Mouse (Mus musculus) urinary bladder, postnatal 14 days (tissue): ENCODE measurements around the gene Celsr1.

ENCODE experiments used
- DNase-seq: peaks from one replicate; pipeline ENCODE4 v3.0.0; 2021; ENCODE audit warnings: low spot score

Gene Celsr1

GRCm38 (mm10) chr15:85993931-85994583, 39.5 kb downstream of the Celsr1 start:
- DNase-seq: no peak

- DNase-seq: no peak
Observed at GRCm38 (mm10) chr15:85993386-85993785, 40.2 kb downstream of the Celsr1 start.

GRCm38 (mm10) chr15:85992125-85992495, 41.5 kb downstream of the Celsr1 start:
- no peak for DNase-seq

- no peak for DNase-seq
Observed at GRCm38 (mm10) chr15:85991453-85992124, 42.0 kb downstream of the Celsr1 start.

GRCm38 (mm10) chr15:85990696-85991443, 42.7 kb downstream of the Celsr1 start:
- no peak for DNase-seq

- DNase-seq: no peak
Observed at GRCm38 (mm10) chr15:85987896-85988295, 45.7 kb downstream of the Celsr1 start.

- DNase-seq: no peak
Observed at GRCm38 (mm10) chr15:85986170-85986569, 47.4 kb downstream of the Celsr1 start.

GRCm38 (mm10) chr15:85985601-85986000, 48.0 kb downstream of the Celsr1 start:
- DNase-seq: no peak

GRCm38 (mm10) chr15:85983131-85983530, 50.4 kb downstream of the Celsr1 start:
- no peak for DNase-seq

- DNase-seq: no peak
Observed at GRCm38 (mm10) chr15:85982416-85982775, 51.2 kb downstream of the Celsr1 start.

- peak; percentile 11 for DNase-seq
Observed at GRCm38 (mm10) chr15:85981768-85982415, 51.7 kb downstream of the Celsr1 start.

- DNase-seq: no peak
Observed at GRCm38 (mm10) chr15:85977086-85977485, 56.5 kb downstream of the Celsr1 start.

- no peak for DNase-seq
Observed at GRCm38 (mm10) chr15:85975746-85976145, 57.8 kb downstream of the Celsr1 start.

- DNase-seq: no peak
Observed at GRCm38 (mm10) chr15:85971596-85971995, 62.0 kb downstream of the Celsr1 start.

GRCm38 (mm10) chr15:85970441-85970840, 63.1 kb downstream of the Celsr1 start:
- no peak for DNase-seq

- DNase-seq: peak; percentile 44
Observed at GRCm38 (mm10) chr15:85969707-85970153, 63.8 kb downstream of the Celsr1 start.

GRCm38 (mm10) chr15:85969291-85969690, 64.3 kb downstream of the Celsr1 start:
- DNase-seq: no peak

GRCm38 (mm10) chr15:85966032-85966431, 67.5 kb downstream of the Celsr1 start:
- no peak for DNase-seq

- no peak for DNase-seq
Observed at GRCm38 (mm10) chr15:85963279-85963840, 70.2 kb downstream of the Celsr1 start.

GRCm38 (mm10) chr15:85962691-85963090, 70.9 kb downstream of the Celsr1 start:
- DNase-seq: no peak

- no peak for DNase-seq
Observed at GRCm38 (mm10) chr15:85961651-85962050, 71.9 kb downstream of the Celsr1 start.

- DNase-seq: no peak
Observed at GRCm38 (mm10) chr15:85961131-85961530, 72.4 kb downstream of the Celsr1 start.
